Mouse (Mus musculus) liver, embryonic 13.5 days (tissue): ENCODE measurements around the gene Wdr20. TPM values are rescaled to one million over a fixed set of nuclear protein-coding genes. Genes with fewer than 3 reads are reported as not detected.

Experiments
- ATAC-seq: fragments of 200-750 bp; cut with Nextera tagmentation; 2 replicates; pipeline ENCODE4 v1.8.0; 2017; ENCODE audit warnings: low read depth, mild to moderate bottlenecking, moderate number of reproducible peaks, moderate library complexity
- DNase-seq: peaks from one replicate; pipeline ENCODE4 v3.0.0; 2022
- H3K27ac ChIP-seq: fragments of 300-500 bp; sonication (generic); 2 replicates; pipeline ENCODE4 v1.5.1; 2015; ENCODE audit warnings: moderate library complexity, mild to moderate bottlenecking, inconsistent platforms
- H3K27me3 ChIP-seq: fragments of 300-500 bp; sonication (generic); 2 replicates; pipeline ENCODE4 v1.6.1; 2015; ENCODE audit warnings: mild to moderate bottlenecking, inconsistent platforms
- H3K36me3 ChIP-seq: fragments of 300-500 bp; sonication (generic); 2 replicates; pipeline ENCODE4 v1.6.1; 2015; ENCODE audit warnings: mild to moderate bottlenecking, inconsistent platforms
- H3K4me1 ChIP-seq: fragments of 300-500 bp; sonication (generic); replicated peaks from 2 replicates; pipeline ENCODE4 v1.6.1; 2015; ENCODE audit warnings: inconsistent platforms
- H3K4me2 ChIP-seq: fragments of 300-500 bp; sonication (generic); 2 replicates; pipeline ENCODE4 v1.6.1; 2015; ENCODE audit warnings: inconsistent platforms, mild to moderate bottlenecking, moderate library complexity
- H3K4me3 ChIP-seq: fragments of 300-500 bp; sonication (generic); replicated peaks from 2 replicates; pipeline ENCODE4 v1.5.1; 2015; ENCODE audit warnings: mild to moderate bottlenecking, inconsistent platforms
- H3K9ac ChIP-seq: fragments of 300-500 bp; sonication (generic); 2 replicates; pipeline ENCODE4 v1.6.1; 2015; ENCODE audit warnings: mild to moderate bottlenecking, inconsistent platforms
- H3K9me3 ChIP-seq: fragments of 300-500 bp; sonication (generic); replicated peaks from 2 replicates; pipeline ENCODE4 v1.6.1; 2016; ENCODE audit warnings: inconsistent platforms
- WGBS: fragments of 180-500 bp; shearing (Covaris S2); methylation state at CpG from one replicate; pipeline ENCODE4 v1.1.7; 2015; ENCODE audit not compliant: insufficient replicate concordance; 5-methylcytosine and 5-hydroxymethylcytosine counted together
- polyA plus RNA-seq: library from polyadenylated mRNA; unstranded; fragments of >200 nt; fragmentation: Nextera tagmentation; extraction: Ambion mirVana; gene quantifications from 2 replicates; pipeline ENCODE4 v1.2.1, GENCODE M21; 2015

Wdr20 gene
- polyA plus RNA-seq, 1 experiment from 2014 or later = 9.4 TPM

DNA sequence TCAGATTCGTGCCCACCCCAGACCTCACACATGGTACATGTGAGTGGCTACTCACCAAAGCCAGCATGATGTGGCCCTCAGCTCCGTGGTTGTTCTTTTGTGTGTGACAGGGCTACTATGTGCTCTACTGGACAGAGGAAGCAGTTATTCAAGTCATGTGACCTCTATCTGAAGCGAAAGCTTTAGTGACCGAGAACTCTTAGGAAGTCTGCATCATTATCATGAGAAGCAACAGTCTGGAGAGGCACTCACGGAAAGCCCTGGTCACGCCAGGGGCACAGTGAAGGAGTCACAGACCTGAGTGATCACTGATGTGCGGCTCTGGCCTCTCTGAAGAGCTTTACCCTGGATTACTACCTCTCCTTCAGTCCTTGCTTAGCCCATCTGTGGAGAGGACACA, 84.6 kb downstream of the Wdr20 start:
- WGBS = 67% methylated on average over 7 of the region's 7 CpGs
- no peaks in the 10 kb centered on the region for H3K4me1 ChIP-seq
- ATAC-seq = no peak
- no peaks in the 10 kb centered on the region for H3K27me3 ChIP-seq
- H3K27ac ChIP-seq = no peak overlapping the region
- H3K4me3 ChIP-seq = no peak overlapping the region
- H3K9me3 ChIP-seq = no peaks in the 10 kb centered on the region
- H3K4me2 ChIP-seq = no peak overlapping the region
- no peak for DNase-seq
- no peak overlapping the region for H3K9ac ChIP-seq
- H3K36me3 ChIP-seq = no peaks in the 10 kb centered on the region

- Histone ChIP-seq H3K27me3 (no peaks in the 10 kb centered on the region), H3K4me1 (no peaks in the 10 kb centered on the region), H3K9ac (no peak overlapping the region), H3K9me3 (no peaks in the 10 kb centered on the region), H3K27ac (no peak overlapping the region), H3K4me3 (no peak overlapping the region), H3K36me3 (no peaks in the 10 kb centered on the region), H3K4me2 (no peak overlapping the region)
- WGBS = 83% methylated on average over 4 of the region's 4 CpGs
- DNase-seq (no peak), ATAC-seq (no peak)
These were observed 91.2 kb downstream of the Wdr20 start for GRCm38 (mm10) chr12:110828908-110829307.

DNA sequence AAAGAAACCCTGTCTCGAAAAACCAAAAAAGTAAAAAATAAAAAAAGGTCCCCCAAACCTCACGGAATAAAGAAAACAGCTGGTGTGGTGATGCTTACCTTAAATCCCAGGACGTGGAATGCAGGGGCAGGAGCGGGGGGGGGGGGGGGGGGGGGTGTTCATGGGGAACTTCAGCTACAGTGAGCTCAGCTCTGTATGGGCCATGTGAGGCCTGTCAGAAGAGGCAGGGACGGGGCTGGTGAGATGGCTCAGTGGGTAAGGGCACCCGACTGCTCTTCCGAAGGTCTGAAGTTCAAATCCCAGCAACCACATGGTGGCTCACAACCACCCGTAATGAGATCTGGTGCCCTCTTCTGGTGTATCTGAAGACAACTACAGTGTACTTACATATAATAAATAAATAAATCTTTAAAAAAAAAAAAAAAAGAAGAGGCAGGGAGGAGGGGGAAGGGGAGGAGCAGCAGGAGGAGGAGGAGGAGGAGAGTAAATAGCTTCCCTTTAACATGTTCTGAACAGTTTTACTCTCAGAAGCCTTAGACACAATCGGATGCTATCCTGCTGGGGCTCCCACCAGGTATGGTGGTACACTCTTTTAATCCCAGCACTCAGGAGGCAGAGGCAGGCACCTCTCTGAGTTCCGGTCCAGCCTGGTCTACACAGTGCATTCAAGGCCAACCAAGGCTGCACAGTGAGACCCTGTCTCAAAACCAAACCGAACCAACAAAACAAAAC, 92.7 kb downstream of the Wdr20 start:
- Histone ChIP-seq H3K36me3 (no peaks in the 10 kb centered on the region), H3K9ac (no peak overlapping the region), H3K4me3 (no peak overlapping the region), H3K4me1 (no peaks in the 10 kb centered on the region), H3K9me3 (no peaks in the 10 kb centered on the region), H3K4me2 (no peak overlapping the region), H3K27me3 (no peaks in the 10 kb centered on the region), H3K27ac (no peak overlapping the region)
- DNase-seq (no peak), ATAC-seq (no peak)
- WGBS = 68% methylated on average over 9 of the region's 11 CpGs

- Histone ChIP-seq H3K4me2 (no peak overlapping the region), H3K9me3 (no peaks in the 10 kb centered on the region), H3K27me3 (peaks cover 5% of the 10 kb centered on the region), H3K4me1 (peaks cover 4% of the 10 kb centered on the region), H3K27ac (no peak overlapping the region), H3K4me3 (no peak overlapping the region), H3K9ac (no peak overlapping the region), H3K36me3 (no peaks in the 10 kb centered on the region)
- ATAC-seq (no peak), DNase-seq (no peak)
- WGBS = 88% methylated on average over 3 of the region's 3 CpGs
These were observed 97.4 kb downstream of the Wdr20 start for GRCm38 (mm10) chr12:110835182-110835581.

DNA sequence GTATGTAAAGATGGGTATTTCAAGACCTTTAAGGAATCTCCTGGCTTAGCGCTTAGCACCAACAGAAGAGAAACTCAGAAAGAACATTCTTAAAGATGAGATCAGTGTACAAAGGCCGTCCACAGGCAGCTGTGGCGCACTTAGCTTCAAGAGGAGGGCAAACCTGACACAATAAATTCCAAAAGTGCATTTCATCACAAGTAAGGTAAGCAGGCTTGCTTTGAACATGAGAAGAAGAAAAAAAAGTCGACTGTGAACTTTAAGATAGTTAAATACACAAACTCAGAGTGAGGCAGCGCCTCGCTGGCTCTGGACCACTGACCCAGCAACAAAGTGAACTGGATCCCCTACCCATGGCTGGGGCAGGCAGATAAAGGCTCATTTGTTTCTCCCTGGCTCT, 99.0 kb downstream of the Wdr20 start:
- ATAC-seq (no peak), DNase-seq (no peak)
- no peak overlapping the region for H3K4me3 ChIP-seq
- H3K9me3 ChIP-seq = no peaks in the 10 kb centered on the region
- H3K36me3 ChIP-seq = no peaks in the 10 kb centered on the region
- peaks cover 13% of the 10 kb centered on the region for H3K4me1 ChIP-seq
- H3K9ac ChIP-seq = no peak overlapping the region
- H3K4me2 ChIP-seq = no peak overlapping the region
- 49% methylated on average over 6 of the region's 6 CpGs for WGBS
- no peak overlapping the region for H3K27ac ChIP-seq
- H3K27me3 ChIP-seq = peaks cover 5% of the 10 kb centered on the region

DNA sequence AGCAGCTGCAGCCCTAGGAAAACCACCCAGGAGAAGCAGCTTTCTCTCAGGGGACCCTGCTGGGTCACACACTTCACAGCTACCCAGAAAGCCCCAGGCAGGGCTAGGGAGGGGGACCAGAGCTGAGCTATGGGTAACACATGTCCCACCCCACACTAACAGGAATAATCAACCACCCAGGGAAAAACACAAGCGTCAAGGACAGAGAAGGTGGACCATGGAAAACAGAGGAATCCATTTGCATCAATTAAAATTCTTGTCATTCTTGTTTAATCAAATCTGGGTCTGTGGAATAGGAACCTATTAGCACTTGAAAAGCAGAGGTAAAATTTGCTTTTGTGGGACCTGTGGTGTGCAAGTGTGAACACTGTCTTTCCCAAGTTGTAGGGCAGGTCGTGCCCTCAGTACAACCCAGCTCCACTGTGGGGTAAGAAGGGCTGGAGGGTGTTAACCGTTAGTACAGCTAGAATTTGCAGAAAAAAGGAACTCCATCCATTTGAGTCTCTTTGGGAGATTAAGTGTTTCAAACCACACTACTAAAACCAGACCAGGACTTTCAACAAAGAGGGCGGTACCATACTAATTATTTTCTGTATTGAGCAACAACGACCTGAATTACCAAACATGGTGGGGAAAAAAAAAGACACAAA, 99.6 kb downstream of the Wdr20 start:
- Histone ChIP-seq H3K4me2 (no peak overlapping the region), H3K27ac (no peak overlapping the region), H3K4me1 (peaks cover 14% of the 10 kb centered on the region), H3K4me3 (no peak overlapping the region), H3K9ac (no peak overlapping the region), H3K9me3 (no peaks in the 10 kb centered on the region), H3K27me3 (peaks cover 5% of the 10 kb centered on the region), H3K36me3 (no peaks in the 10 kb centered on the region)
- WGBS = 38% methylated on average over 5 of the region's 5 CpGs
- no peak for ATAC-seq
- DNase-seq = no peak

GRCm38 (mm10) chr12:110837850-110838249, 100.1 kb downstream of the Wdr20 start:
- no peak overlapping the region for H3K4me2 ChIP-seq
- H3K27ac ChIP-seq = no peak overlapping the region
- H3K4me3 ChIP-seq = no peak overlapping the region
- H3K4me1 ChIP-seq = peaks cover 14% of the 10 kb centered on the region
- H3K9ac ChIP-seq = no peak overlapping the region
- H3K36me3 ChIP-seq = no peaks in the 10 kb centered on the region
- H3K27me3 ChIP-seq = peaks cover 5% of the 10 kb centered on the region
- ATAC-seq = no peak
- 74% methylated on average over 8 of the region's 8 CpGs for WGBS
- no peak for DNase-seq
- no peaks in the 10 kb centered on the region for H3K9me3 ChIP-seq

GRCm38 (mm10) chr12:110840348-110841198, 102.8 kb downstream of the Wdr20 start, which contains the start of gene Mok:
Gene Mok, minus strand, starts transcription at chr12:110840939.
- under 1% methylated on average over 71 of the region's 71 CpGs for WGBS

GRCm38 (mm10) chr12:110841731-110842493, 104.2 kb downstream of the Wdr20 start:
- no peak overlapping the region for H3K4me3 ChIP-seq
- H3K9ac ChIP-seq = no peak overlapping the region
- ATAC-seq (no peak), DNase-seq (no peak)
- no peaks in the 10 kb centered on the region for H3K36me3 ChIP-seq
- no peak overlapping the region for H3K27ac ChIP-seq
- H3K9me3 ChIP-seq = no peaks in the 10 kb centered on the region
- peaks cover 5% of the 10 kb centered on the region for H3K27me3 ChIP-seq
- H3K4me2 ChIP-seq = no peak overlapping the region
- WGBS = 64% methylated on average over 5 of the region's 5 CpGs
- H3K4me1 ChIP-seq = peaks cover 43% of the 10 kb centered on the region

More at GRCm38 (mm10) chr12:110840348-110841198, 102.8 kb downstream of the Wdr20 start, which contains the start of gene Mok:
- peak; percentile 90 for DNase-seq
- Histone ChIP-seq H3K27me3 (peaks cover 5% of the 10 kb centered on the region), H3K4me3 (peak within 1 kb of the TSS; percentile 80), H3K4me2 (peak within 1 kb of the TSS; percentile 85), H3K4me1 (peaks cover 34% of the 10 kb centered on the region), H3K9me3 (no peaks in the 10 kb centered on the region), H3K9ac (peak within 1 kb of the TSS; percentile 70), H3K27ac (no peak within 1 kb of the TSS), H3K36me3 (no peaks in the 10 kb centered on the region)
- ATAC-seq = peak; percentile 27; the same call in 1 of the 2 replicates

DNA sequence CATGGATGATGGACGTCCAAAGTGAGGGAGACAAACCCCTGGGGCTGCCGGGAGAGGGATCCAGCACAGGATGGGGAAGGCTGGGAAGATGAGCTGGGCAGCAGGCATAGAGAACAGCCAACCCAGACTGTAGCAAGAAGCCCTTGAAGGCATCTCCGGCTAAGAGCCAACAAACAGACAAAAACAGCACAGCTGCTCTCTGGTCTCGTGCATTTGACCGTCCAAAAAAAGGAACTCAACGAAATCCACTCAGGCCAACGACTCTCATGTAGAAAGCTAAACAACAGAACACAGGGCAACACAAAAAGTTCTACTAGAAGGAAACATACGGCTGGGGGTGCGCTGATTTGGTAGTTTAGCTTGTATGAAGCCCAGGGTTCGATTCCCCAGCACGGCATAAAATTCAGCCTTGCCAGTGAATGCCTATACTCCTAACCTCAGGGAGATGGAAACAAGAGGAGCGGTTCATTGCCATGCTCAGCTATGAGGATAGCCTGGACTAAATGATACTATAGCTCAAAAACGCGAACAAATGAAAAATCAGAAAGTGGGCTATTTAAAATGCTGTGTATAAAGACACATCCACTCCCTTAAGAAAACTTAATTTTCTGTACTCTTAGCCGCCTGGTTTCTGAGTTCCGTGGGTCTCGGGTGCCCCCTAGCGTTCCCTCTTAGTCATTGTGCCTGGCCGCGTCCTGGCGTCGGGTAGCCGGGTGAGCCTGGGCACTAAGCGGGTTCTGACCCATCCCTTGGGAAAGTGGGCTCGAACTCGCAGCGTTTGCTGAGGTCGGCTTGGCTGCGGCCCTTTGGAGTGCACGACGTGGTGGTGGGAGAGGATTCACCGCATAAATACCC, 105.7 kb downstream of the Wdr20 start:
- Histone ChIP-seq H3K9me3 (no peaks in the 10 kb centered on the region), H3K27me3 (peaks cover 5% of the 10 kb centered on the region), H3K4me3 (peak overlapping the region; percentile 70), H3K4me2 (peak overlapping the region; percentile 94), H3K27ac (peak overlapping the region; percentile 85; the same call in 1 of the 2 replicates), H3K36me3 (no peaks in the 10 kb centered on the region), H3K4me1 (peaks cover 43% of the 10 kb centered on the region), H3K9ac (peak overlapping the region; percentile 78)
- DNase-seq (peak; percentile 79), ATAC-seq (peak; percentile 15; the same call in 1 of the 2 replicates)
- 17% methylated on average over 32 of the region's 32 CpGs for WGBS
